Mouse (Mus musculus) forebrain, postnatal 0 days (tissue): ENCODE data around the gene Cldn16. TPM values are rescaled to one million over a fixed set of nuclear protein-coding genes. Genes with fewer than 3 reads are reported as not detected.
"Not testable (repeated sequence)": the region's sequence is repeated elsewhere in the genome, so short reads cannot be mapped to it uniquely, and the experiment has no call there.

ENCODE experiments used
- ATAC-seq: fragments of 200-750 bp; cut with Nextera tagmentation; 2 replicates; pipeline ENCODE4 v1.8.0; 2017; ENCODE audit warnings: mild to moderate bottlenecking, moderate library complexity
- DNase-seq: peaks from one replicate; pipeline ENCODE4 v3.0.0-alpha.2; 2015
- H3K27ac ChIP-seq: fragments of 300-500 bp; sonication (generic); 2 replicates; pipeline ENCODE4 v1.5.1; 2014; ENCODE audit warnings: low read depth, mild to moderate bottlenecking, antibody characterized with exemption, low read length, moderate library complexity, mixed read lengths
- H3K27me3 ChIP-seq: fragments of 300-500 bp; sonication (generic); 2 replicates; pipeline ENCODE4 v1.6.1; 2014; ENCODE audit warnings: mild to moderate bottlenecking, low read length, mixed read lengths; ENCODE audit not compliant: insufficient read depth
- H3K36me3 ChIP-seq: fragments of 300-500 bp; sonication (generic); 2 replicates; pipeline ENCODE4 v1.6.1; 2014; ENCODE audit warnings: mild to moderate bottlenecking, moderate library complexity; ENCODE audit not compliant: insufficient read depth
- H3K4me1 ChIP-seq: fragments of 300-500 bp; sonication (generic); 2 replicates; pipeline ENCODE4 v1.6.1; 2014; ENCODE audit warnings: antibody characterized with exemption; ENCODE audit not compliant: insufficient read depth
- H3K4me2 ChIP-seq: fragments of 300-500 bp; sonication (generic); 2 replicates; pipeline ENCODE4 v1.6.1; 2014; ENCODE audit warnings: low read depth, mild to moderate bottlenecking, moderate library complexity
- H3K4me3 ChIP-seq: fragments of 300-500 bp; sonication (generic); 2 replicates; pipeline ENCODE4 v1.5.1; 2014; ENCODE audit warnings: low read depth, low read length, mixed read lengths
- H3K9ac ChIP-seq: fragments of 300-500 bp; sonication (generic); 2 replicates; pipeline ENCODE4 v1.6.1; 2014; ENCODE audit warnings: mild to moderate bottlenecking
- H3K9me3 ChIP-seq: fragments of 300-500 bp; sonication (generic); 2 replicates; pipeline ENCODE4 v1.6.1; 2016; ENCODE audit warnings: low read length
- CTCF ChIP-seq: sonication (generic); IDR thresholded peaks from 2 replicates; pipeline ENCODE4 v1.5.1; 2016; ENCODE audit warnings: antibody characterized with exemption, control low read depth, low read depth
- WGBS: fragments of 180-500 bp; shearing (Covaris S2); extraction: QIAGEN DNeasy Blood & Tissue Kit; methylation state at CpG from one replicate; pipeline ENCODE4 v1.1.7; 2014; 5-methylcytosine and 5-hydroxymethylcytosine counted together
- polyA plus RNA-seq: library from polyadenylated mRNA; unstranded; fragments of >200 nt; fragmentation: Nextera tagmentation; extraction: Ambion mirVana; gene quantifications from 2 replicates; pipeline ENCODE4 v1.2.1, GENCODE M21; 2015
- total RNA-seq: library from RNA; depleted of rRNA; stranded (reverse); fragments of >200 nt; gene quantifications from 2 replicates; pipeline ENCODE4 v1.2.3, GENCODE M21; 2014

The Cldn16 gene
- total and polyA plus RNA-seq, 2 experiments from 2014 or later = not detected

- H3K27ac ChIP-seq = no peak overlapping the region
- no peak overlapping the region for H3K4me3 ChIP-seq
- peak; percentile 8 for DNase-seq
- ATAC-seq = peak; percentile 76
- H3K4me2 ChIP-seq = no peak overlapping the region
- peak; percentile 39 for TF ChIP-seq CTCF
- 67% methylated on average over 2 of the region's 2 CpGs for WGBS
- no peaks in the 10 kb centered on the region for H3K36me3 ChIP-seq
- H3K27me3 ChIP-seq = no peaks in the 10 kb centered on the region
- no peaks in the 10 kb centered on the region for H3K9me3 ChIP-seq
- H3K4me1 ChIP-seq = no peaks in the 10 kb centered on the region
- no peak overlapping the region for H3K9ac ChIP-seq
Measured at GRCm38 (mm10) chr16:26447594-26447993, 15.3 kb upstream of the Cldn16 start.

GRCm38 (mm10) chr16:26454163-26454562 lies 8.8 kb upstream of the Cldn16 start:
- no peaks in the 10 kb centered on the region for H3K27me3 ChIP-seq
- WGBS = 67% methylated on average over 3 of the region's 3 CpGs
- ATAC-seq (no peak), DNase-seq (no peak)
- no peaks in the 10 kb centered on the region for H3K9me3 ChIP-seq
- no peak overlapping the region for H3K9ac ChIP-seq
- H3K4me1 ChIP-seq = no peaks in the 10 kb centered on the region
- H3K36me3 ChIP-seq = no peaks in the 10 kb centered on the region
- H3K4me2 ChIP-seq = no peak overlapping the region
- no peak overlapping the region for H3K4me3 ChIP-seq
- no peak overlapping the region for H3K27ac ChIP-seq
- no peak for TF ChIP-seq CTCF

- 94% methylated on average over 2 of the region's 2 CpGs for WGBS
- no peaks in the 10 kb centered on the region for H3K9me3 ChIP-seq
- no peak overlapping the region for H3K9ac ChIP-seq
- H3K27me3 ChIP-seq = no peaks in the 10 kb centered on the region
- H3K36me3 ChIP-seq = no peaks in the 10 kb centered on the region
- DNase-seq (no peak), ATAC-seq (no peak)
- H3K4me3 ChIP-seq = no peak overlapping the region
- H3K4me1 ChIP-seq = no peaks in the 10 kb centered on the region
- H3K4me2 ChIP-seq = no peak overlapping the region
- no peak for TF ChIP-seq CTCF
- no peak overlapping the region for H3K27ac ChIP-seq
Measured at GRCm38 (mm10) chr16:26456182-26456581, 6.8 kb upstream of the Cldn16 start.

GRCm38 (mm10) chr16:26466535-26466934 lies 3.6 kb downstream of the Cldn16 start:
- Histone ChIP-seq H3K9ac (no peak overlapping the region), H3K4me1 (no peaks in the 10 kb centered on the region), H3K27me3 (no peaks in the 10 kb centered on the region), H3K4me3 (no peak overlapping the region), H3K4me2 (no peak overlapping the region), H3K36me3 (no peaks in the 10 kb centered on the region), H3K27ac (no peak overlapping the region), H3K9me3 (no peaks in the 10 kb centered on the region)
- WGBS = 78% methylated on average over 4 of the region's 4 CpGs
- DNase-seq = no peak
- ATAC-seq = no peak
- TF ChIP-seq CTCF = no peak

GRCm38 (mm10) chr16:26471254-26471653 lies 8.3 kb downstream of the Cldn16 start:
- H3K27me3 ChIP-seq = no peaks in the 10 kb centered on the region
- H3K36me3 ChIP-seq = no peaks in the 10 kb centered on the region
- no peaks in the 10 kb centered on the region for H3K9me3 ChIP-seq
- no peak for TF ChIP-seq CTCF
- no peak overlapping the region for H3K9ac ChIP-seq
- H3K27ac ChIP-seq = no peak overlapping the region
- 59% methylated on average over 4 of the region's 4 CpGs for WGBS
- H3K4me2 ChIP-seq = no peak overlapping the region
- no peak for DNase-seq
- ATAC-seq = no peak
- H3K4me1 ChIP-seq = no peaks in the 10 kb centered on the region
- H3K4me3 ChIP-seq = no peak overlapping the region

- Histone ChIP-seq H3K36me3 (no peaks in the 10 kb centered on the region), H3K27me3 (no peaks in the 10 kb centered on the region), H3K9ac (no peak overlapping the region), H3K4me2 (no peak overlapping the region), H3K27ac (no peak overlapping the region), H3K4me1 (no peaks in the 10 kb centered on the region), H3K4me3 (no peak overlapping the region), H3K9me3 (no peaks in the 10 kb centered on the region)
- 17% methylated on average over 2 of the region's 2 CpGs for WGBS
- ATAC-seq (no peak), DNase-seq (peak; percentile 22)
- TF ChIP-seq CTCF = peak; percentile 67
Measured at GRCm38 (mm10) chr16:26495721-26496120, 32.8 kb downstream of the Cldn16 start.

- DNase-seq, ATAC-seq, H3K36me3 ChIP-seq: not testable (repeated sequence)
Measured at GRCm38 (mm10) chr16:26499705-26500104, 36.8 kb downstream of the Cldn16 start.

GRCm38 (mm10) chr16:26500738-26501137 lies 37.8 kb downstream of the Cldn16 start:
- WGBS = 88% methylated on average over 3 of the region's 3 CpGs
- Histone ChIP-seq H3K4me1 (no peaks in the 10 kb centered on the region), H3K9ac (no peak overlapping the region), H3K36me3 (no peaks in the 10 kb centered on the region), H3K9me3 (no peaks in the 10 kb centered on the region), H3K4me2 (no peak overlapping the region), H3K4me3 (no peak overlapping the region), H3K27me3 (no peaks in the 10 kb centered on the region), H3K27ac (no peak overlapping the region)
- ATAC-seq (no peak), DNase-seq (no peak)
- no peak for TF ChIP-seq CTCF

More at GRCm38 (mm10) chr16:26499705-26500104, 36.8 kb downstream of the Cldn16 start:
- not testable (repeated sequence) for H3K27ac ChIP-seq, H3K4me2 ChIP-seq, H3K4me3 ChIP-seq, H3K9me3 ChIP-seq, H3K27me3 ChIP-seq, H3K4me1 ChIP-seq, H3K9ac ChIP-seq
- 95% methylated on average over 3 of the region's 3 CpGs for WGBS
